Mouse (Mus musculus) Patski (cell line): ENCODE measurements around the gene Mab21l3. TPM values are rescaled to one million over a fixed set of nuclear protein-coding genes. Genes with fewer than 3 reads are reported as not detected.

ENCODE experiments used
- ATAC-seq: fragments of 100-300 bp; one replicate; pipeline ENCODE4 v1.8.0; 2021
- CTCF ChIA-PET: fragments of 350-600 bp; sonication (Branson Sonifier 250); formaldehyde crosslinking; loops from one replicate; lab custom pipeline; 2022; ENCODE audit warnings: inconsistent platforms; lab: Charles Lee
- POLR2A ChIA-PET: fragments of 350-600 bp; sonication (Branson Sonifier 250); formaldehyde crosslinking; loops from one replicate; lab custom pipeline; 2022; ENCODE audit warnings: antibody characterized with exemption, inconsistent platforms; lab: Charles Lee
- DNase-seq: peaks from one replicate; pipeline ENCODE4 v3.0.0-alpha.2; 2011; ENCODE audit warnings: low read depth, low spot score
- H3K27me3 ChIP-seq: fragments of 371-371 bp; one replicate; pipeline ENCODE4 v1.5.1; 2021
- CTCF ChIP-seq: fragments of 100-300 bp; IDR thresholded peaks from one replicate; pipeline ENCODE4 v1.5.1; 2021
- in situ Hi-C: fragments of 300-500 bp; cut with MboI; formaldehyde crosslinking; loops from 3 replicates; pipeline ENCODE4 v1.11.1; 2018; ENCODE audit warnings: low pct_unique_long_range_greater_than_20kb, mixed read lengths
- polyA plus RNA-seq: library from polyadenylated mRNA; unstranded; gene quantifications from one replicate; pipeline ENCODE4 v1.2.3, GENCODE M21; 2021

The Mab21l3 gene
- polyA plus RNA-seq, 1 experiment from 2014 or later, result 1.1 TPM

- ATAC-seq, result no peak
- CTCF ChIA-PET, result no interaction called here
Observed at GRCm38 (mm10) chr3:101778896-101779665, 69.7 kb downstream of the Mab21l3 start.

DNA sequence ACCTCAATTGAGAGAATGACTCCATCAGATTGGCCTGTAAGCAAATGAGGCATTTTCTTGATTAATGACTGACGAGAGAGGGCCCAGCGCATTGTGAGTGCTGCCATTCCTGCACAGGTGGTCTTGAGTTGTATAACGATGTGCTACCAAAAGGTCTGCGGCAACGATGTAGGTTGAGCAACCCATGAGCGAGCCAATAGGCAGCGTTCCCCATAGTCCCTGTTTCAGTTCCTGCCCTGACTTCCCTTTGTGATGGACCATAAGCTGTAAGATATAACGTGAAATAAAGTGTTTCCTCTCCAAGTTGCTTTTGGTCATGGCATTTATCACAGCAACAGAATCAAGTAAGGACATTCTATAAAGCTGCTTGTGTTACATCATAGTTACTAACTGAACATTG, 73.0 kb downstream of the Mab21l3 start:
- TF ChIP-seq CTCF, result no peak
- no peaks in the 10 kb centered on the region for H3K27me3 ChIP-seq
- no peak for DNase-seq
- ChIA-PET POLR2A (interaction anchor here (0.6 to 1.2 kb wide), 4 partner anchors 14 to 173 kb away, joined by 3 to 5 read pairs (median 4); no protein-coding TSS in a partner anchor), CTCF (interaction anchor here (0.6 to 1.8 kb wide), 4 partner anchors 16 to 85 kb away, joined by 3 to 5 read pairs (median 4); no protein-coding TSS in a partner anchor)
- no peak for ATAC-seq
- in situ Hi-C loops, result no loop called here

More at GRCm38 (mm10) chr3:101778896-101779665, 69.7 kb downstream of the Mab21l3 start:
- POLR2A ChIA-PET, result interaction anchor here (0.6 kb wide), 1 partner anchor 42 kb away, joined by 3 read pairs; no protein-coding TSS in a partner anchor
- H3K27me3 ChIP-seq, result no peaks in the 10 kb centered on the region
- TF ChIP-seq CTCF, result no peak
- in situ Hi-C loops, result no loop called here
- DNase-seq, result no peak

DNA sequence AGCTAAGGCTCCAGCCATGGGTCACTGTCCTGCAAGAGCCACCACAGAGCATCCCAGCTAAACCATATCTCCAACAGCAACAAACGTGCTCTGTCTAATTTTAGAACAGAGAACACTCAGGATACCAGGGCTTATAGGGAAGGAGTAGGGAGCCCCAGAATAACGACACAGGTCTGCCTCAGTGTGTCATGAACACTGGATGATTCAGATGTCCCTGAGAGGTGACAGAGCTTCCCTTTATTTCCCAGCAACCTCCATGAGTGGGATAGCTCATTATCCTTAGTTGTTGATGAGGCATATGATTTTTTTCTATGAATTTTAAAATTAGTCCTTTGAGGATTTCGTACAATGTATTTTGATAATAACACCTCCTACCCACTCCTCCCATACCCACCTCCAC, 78.2 kb downstream of the Mab21l3 start:
- ATAC-seq, result no peak
- H3K27me3 ChIP-seq, result no peaks in the 10 kb centered on the region
- no peak for TF ChIP-seq CTCF
- CTCF ChIA-PET, result interaction anchor here (0.7 to 1.3 kb wide), 4 partner anchors 10 to 95 kb away, joined by 3 to 4 read pairs (median 4); no protein-coding TSS in a partner anchor
- POLR2A ChIA-PET, result no interaction called here
- no peak for DNase-seq
- in situ Hi-C loops, result no loop called here

- DNase-seq (no peak), ATAC-seq (no peak)
- no peaks in the 10 kb centered on the region for H3K27me3 ChIP-seq
- in situ Hi-C loops, result no loop called here
- POLR2A ChIA-PET, result no interaction called here
- CTCF ChIA-PET, result interaction anchor here (1.5 kb wide), 1 partner anchor 29 kb away, joined by 5 read pairs; no protein-coding TSS in a partner anchor
- TF ChIP-seq CTCF, result no peak
Observed at GRCm38 (mm10) chr3:101763566-101763965, 85.2 kb downstream of the Mab21l3 start.

Other genes with a start within 250 kb of the Mab21l3 start
- 3,406 TPM for gene Atp1a1, start 244.3 kb downstream of the Mab21l3 start, polyA plus RNA-seq
- gene Slc22a15, start 75.5 kb upstream of the Mab21l3 start, polyA plus RNA-seq, result 21.9 TPM
- gene Nhlh2, start 161.1 kb upstream of the Mab21l3 start, polyA plus RNA-seq, result not detected
- gene Casq2, start 237.5 kb upstream of the Mab21l3 start, polyA plus RNA-seq, result 0.17 TPM